Mouse (Mus musculus) midbrain, embryonic 15.5 days (tissue): ENCODE results near the gene Rarg. TPM values are rescaled to one million over a fixed set of nuclear protein-coding genes. Genes with fewer than 3 reads are reported as not detected.

Source experiments
- ATAC-seq: fragments of 200-750 bp; cut with Nextera tagmentation; replicated peaks from 2 replicates; pipeline ENCODE4 v1.8.0; 2017; ENCODE audit warnings: moderate TSS enrichment
- H3K27ac ChIP-seq: fragments of 300-500 bp; sonication (generic); 2 replicates; pipeline ENCODE4 v1.5.1; 2015; ENCODE audit warnings: mild to moderate bottlenecking, inconsistent platforms
- H3K27me3 ChIP-seq: fragments of 300-500 bp; sonication (generic); replicated peaks from 2 replicates; pipeline ENCODE4 v1.6.1; 2015; ENCODE audit warnings: inconsistent platforms
- H3K36me3 ChIP-seq: fragments of 300-500 bp; sonication (generic); replicated peaks from 2 replicates; pipeline ENCODE4 v1.6.1; 2015; ENCODE audit warnings: inconsistent platforms
- H3K4me1 ChIP-seq: fragments of 300-500 bp; sonication (generic); 2 replicates; pipeline ENCODE4 v1.6.1; 2015; ENCODE audit warnings: inconsistent platforms
- H3K4me2 ChIP-seq: fragments of 300-500 bp; sonication (generic); 2 replicates; pipeline ENCODE4 v1.6.1; 2015; ENCODE audit warnings: inconsistent platforms, mild to moderate bottlenecking, moderate library complexity
- H3K4me3 ChIP-seq: fragments of 300-500 bp; sonication (generic); 2 replicates; pipeline ENCODE4 v1.5.1; 2015; ENCODE audit warnings: mild to moderate bottlenecking, inconsistent platforms
- H3K9ac ChIP-seq: fragments of 300-500 bp; sonication (generic); 2 replicates; pipeline ENCODE4 v1.6.1; 2015; ENCODE audit warnings: mild to moderate bottlenecking, inconsistent platforms
- H3K9me3 ChIP-seq: fragments of 300-500 bp; sonication (generic); 2 replicates; pipeline ENCODE4 v1.6.1; 2016; ENCODE audit warnings: inconsistent platforms
- WGBS: fragments of 180-500 bp; shearing (Covaris S2); methylation state at CpG from one replicate; pipeline ENCODE4 v1.1.7; 2015; ENCODE audit warnings: mixed read lengths; 5-methylcytosine and 5-hydroxymethylcytosine counted together
- polyA plus RNA-seq: library from polyadenylated mRNA; unstranded; fragments of >200 nt; fragmentation: Nextera tagmentation; extraction: Ambion mirVana; gene quantifications from 2 replicates; pipeline ENCODE4 v1.2.1, GENCODE M21; 2015

Gene Rarg
- polyA plus RNA-seq, 1 experiment from 2014 or later: 4.1 TPM

DNA sequence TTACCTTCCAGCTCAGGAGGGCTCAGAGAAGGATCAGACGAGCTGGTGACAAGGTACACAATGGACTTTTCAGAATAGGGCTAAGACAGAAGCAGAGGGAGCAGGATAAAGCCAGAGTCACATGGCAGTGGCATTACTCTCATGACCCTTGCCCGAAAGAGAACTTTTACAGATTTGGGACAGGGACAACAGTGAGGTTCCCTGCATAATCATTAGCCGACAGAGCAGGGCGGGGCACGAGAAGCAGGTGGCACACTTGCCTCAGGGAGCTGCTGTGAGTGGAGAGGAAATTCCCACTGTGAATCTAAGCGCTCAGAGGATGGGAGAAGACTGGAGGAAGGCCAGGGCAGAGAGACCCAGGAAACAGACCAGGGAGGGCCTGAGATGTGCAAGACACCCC lies 68.4 kb downstream of the Rarg start:
- WGBS: 55% methylated on average over 6 of the region's 6 CpGs
- Histone ChIP-seq H3K4me2 (no peak overlapping the region), H3K27me3 (no peaks in the 10 kb centered on the region)

DNA sequence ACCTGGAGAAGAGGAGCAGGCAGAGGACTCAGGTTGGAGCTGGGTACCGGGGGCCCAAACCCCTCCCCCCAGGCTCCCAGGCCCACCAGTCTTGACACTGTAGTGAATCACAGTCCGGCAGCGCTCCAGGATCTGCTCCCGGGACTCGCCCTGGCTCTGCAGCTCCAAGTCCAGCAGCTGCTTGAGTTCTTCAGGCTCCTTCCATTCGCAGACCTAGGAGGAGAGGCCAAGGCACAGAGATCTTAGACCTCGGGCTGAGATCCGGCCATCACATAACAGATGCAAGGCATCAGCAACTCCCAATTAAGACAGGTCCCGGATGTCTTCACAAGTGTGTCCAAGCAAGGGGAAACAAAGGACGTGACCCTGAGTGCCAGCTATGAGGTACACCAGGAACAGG lies 69.2 kb downstream of the Rarg start:
- WGBS: 91% methylated on average over 10 of the region's 10 CpGs
- H3K4me2 ChIP-seq: no peak overlapping the region
- ATAC-seq: no peak

More for the DNA sequence above, 68.4 kb downstream of the Rarg start:
- Histone ChIP-seq H3K9me3 (no peaks in the 10 kb centered on the region), H3K36me3 (no peaks in the 10 kb centered on the region), H3K27ac (no peak overlapping the region), H3K9ac (no peak overlapping the region), H3K4me1 (no peaks in the 10 kb centered on the region), H3K4me3 (no peak overlapping the region)
- ATAC-seq: no peak

DNA sequence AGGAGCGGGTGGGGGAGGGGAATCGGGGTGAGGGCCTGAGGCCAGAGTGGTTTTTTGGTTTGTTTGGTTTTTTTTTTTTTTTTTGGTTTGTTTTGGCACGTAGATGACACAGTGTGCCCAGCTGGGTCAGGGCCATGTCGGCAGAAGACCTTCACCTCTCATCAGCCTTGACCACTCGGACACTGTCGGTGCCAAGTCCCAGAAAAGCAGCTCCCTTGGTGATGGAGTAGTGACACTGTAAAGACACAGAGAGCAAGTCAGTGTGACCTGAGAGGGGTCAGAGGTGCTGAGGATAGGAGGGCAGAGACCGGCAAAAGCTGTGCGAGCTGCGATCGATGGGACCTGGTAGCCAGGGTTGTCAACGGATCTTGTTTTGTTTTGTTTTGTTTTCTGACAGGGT lies 71.1 kb downstream of the Rarg start:
- no peaks in the 10 kb centered on the region for H3K4me1 ChIP-seq
- no peak for ATAC-seq
- no peak overlapping the region for H3K4me3 ChIP-seq
- H3K27ac ChIP-seq: no peak overlapping the region
- 90% methylated on average over 11 of the region's 11 CpGs for WGBS
- H3K27me3 ChIP-seq: no peaks in the 10 kb centered on the region
- no peak overlapping the region for H3K4me2 ChIP-seq
- no peaks in the 10 kb centered on the region for H3K36me3 ChIP-seq
- H3K9me3 ChIP-seq: no peaks in the 10 kb centered on the region
- H3K9ac ChIP-seq: no peak overlapping the region

More for the DNA sequence above, 69.2 kb downstream of the Rarg start:
- Histone ChIP-seq H3K9ac (no peak overlapping the region), H3K4me3 (no peak overlapping the region), H3K27ac (no peak overlapping the region), H3K9me3 (no peaks in the 10 kb centered on the region), H3K36me3 (no peaks in the 10 kb centered on the region), H3K4me1 (no peaks in the 10 kb centered on the region), H3K27me3 (no peaks in the 10 kb centered on the region)

Other genes with a start within 250 kb of the Rarg start
- 3.3 and 4.4 TPM in 2 replicates for gene Krt18, start 229.3 kb downstream of the Rarg start, polyA plus RNA-seq
- 87.0 and 89.2 TPM in 2 replicates for gene Eif4b, start 183.7 kb downstream of the Rarg start, polyA plus RNA-seq
- gene Tns2, start 157.1 kb downstream of the Rarg start, polyA plus RNA-seq: 8.3 and 12.3 TPM in 2 replicates
- 78.7 and 80.2 TPM in 2 replicates for gene Spryd3, start 121.3 kb downstream of the Rarg start, polyA plus RNA-seq
- gene Igfbp6, start 113.2 kb downstream of the Rarg start, polyA plus RNA-seq: 2.6 and 4.3 TPM in 2 replicates
- gene Soat2, start 107.0 kb downstream of the Rarg start, polyA plus RNA-seq: 0.15 TPM in 1 of 2 replicates, not detected in the other
- gene Zfp740, start 54.3 kb downstream of the Rarg start, polyA plus RNA-seq: 59.0 and 64.2 TPM in 2 replicates
- gene Csad, start 52.8 kb downstream of the Rarg start, polyA plus RNA-seq: 38.0 and 39.4 TPM in 2 replicates
- gene Itgb7, start 25.6 kb downstream of the Rarg start, polyA plus RNA-seq: 0.98 and 1.1 TPM in 2 replicates
- 0.10 TPM in 1 of 2 replicates, not detected in the other for gene Gm9918, start 13.0 kb upstream of the Rarg start, polyA plus RNA-seq
- 58.5 and 64.0 TPM in 2 replicates for gene Mfsd5, start 21.9 kb upstream of the Rarg start, polyA plus RNA-seq
- gene Espl1, start 38.7 kb upstream of the Rarg start, polyA plus RNA-seq: 5.5 and 7.5 TPM in 2 replicates
- 450 and 466 TPM in 2 replicates for gene Pfdn5, start 68.6 kb upstream of the Rarg start, polyA plus RNA-seq
- 91.8 and 103 TPM in 2 replicates for gene Myg1, start 74.2 kb upstream of the Rarg start, polyA plus RNA-seq
- 37.4 and 37.9 TPM in 2 replicates for gene Aaas, start 93.3 kb upstream of the Rarg start, polyA plus RNA-seq
- gene Sp7, start 109.7 kb upstream of the Rarg start, polyA plus RNA-seq: 0.09 and 0.26 TPM in 2 replicates
- gene Sp1, start 148.6 kb upstream of the Rarg start, polyA plus RNA-seq: 3.4 and 4.1 TPM in 2 replicates
- 0.30 and 0.34 TPM in 2 replicates for gene Amhr2, start 187.8 kb upstream of the Rarg start, polyA plus RNA-seq
- gene Prr13, start 201.5 kb upstream of the Rarg start, polyA plus RNA-seq: 103 and 107 TPM in 2 replicates
- gene Pcbp2, start 213.0 kb upstream of the Rarg start, polyA plus RNA-seq: 123 and 126 TPM in 2 replicates
- 13.8 and 16.1 TPM in 2 replicates for gene Gm10337, start 246.2 kb upstream of the Rarg start, polyA plus RNA-seq